Mouse (Mus musculus): Measurements from ENCODE around the gene Gpr26. TPM values are rescaled to one million over a fixed set of nuclear protein-coding genes. Genes with fewer than 3 reads are reported as not detected.

Gpr26 gene
- not detected for polyA plus RNA-seq (2012; fragmentation: generic; extraction: Trizol)
- long read RNA-seq, experiment 1: 0 reads
- long read RNA-seq, experiment 2: 0 reads

- H3ac ChIP-seq (ENCODE audit: control insufficient read depth, insufficient read length, low read depth): no peak within 1 kb of the TSS
- TF ChIP-seq CTCF (IDR thresholded peaks at IDR 0.05; ENCODE audit: control insufficient read depth, insufficient read depth, insufficient read length) (no peak), MYOG (IDR thresholded peaks at IDR 0.05; ENCODE audit: control insufficient read depth, extremely low read depth, insufficient read length) (no peak), MAX (IDR thresholded peaks at IDR 0.05) (no peak), MYOD1 (IDR thresholded peaks at IDR 0.05; ENCODE audit: control insufficient read depth, insufficient read length, low read depth) (no peak)
- H3K79me2 ChIP-seq (ENCODE audit: control insufficient read depth, insufficient read depth): no peaks in the 10 kb centered on the region
- H3K36me3 ChIP-seq (ENCODE audit: control insufficient read depth, insufficient read depth): no peaks in the 10 kb centered on the region
- no peaks in the 10 kb centered on the region for H3K79me3 ChIP-seq (ENCODE audit: low read depth)
- peaks cover 17% of the 10 kb centered on the region for H3K27me3 ChIP-seq (ENCODE audit: control insufficient read depth, insufficient read depth, insufficient read length)
- no peak within 1 kb of the TSS for H3K4me3 ChIP-seq (ENCODE audit: insufficient read depth, poor library complexity, severe bottlenecking)
Observed at GRCm38 (mm10) chr7:131966023-131966915, at the start of gene Gpr26. TSS of gene Gpr26 (plus strand) at chr7:131966460.

GRCm38 (mm10) chr7:131917384-131917783, 48.9 kb upstream of the Gpr26 start:
- Histone ChIP-seq H3K4me3 (ENCODE audit: insufficient read depth, poor library complexity, severe bottlenecking) (no peak overlapping the region), H3ac (ENCODE audit: control insufficient read depth, insufficient read length, low read depth) (no peak overlapping the region), H3K36me3 (ENCODE audit: control insufficient read depth, insufficient read depth) (no peaks in the 10 kb centered on the region), H3K27me3 (ENCODE audit: control insufficient read depth, insufficient read depth, insufficient read length) (no peaks in the 10 kb centered on the region), H3K79me3 (ENCODE audit: low read depth) (no peaks in the 10 kb centered on the region), H3K79me2 (ENCODE audit: control insufficient read depth, insufficient read depth) (no peaks in the 10 kb centered on the region)
- TF ChIP-seq CEBPB (IDR thresholded peaks at IDR 0.05; ENCODE audit: low read depth) (no peak), CTCF (IDR thresholded peaks at IDR 0.05; ENCODE audit: control insufficient read depth, insufficient read depth, insufficient read length) (no peak), MYOG (IDR thresholded peaks at IDR 0.05; ENCODE audit: control insufficient read depth, extremely low read depth, insufficient read length) (no peak), FOSL1 (IDR thresholded peaks at IDR 0.05; ENCODE audit: insufficient read depth, low read length, poor library complexity, severe bottlenecking) (no peak), MAX (IDR thresholded peaks at IDR 0.05) (no peak), USF1 (IDR thresholded peaks at IDR 0.05; ENCODE audit: low read depth) (no peak), MYOD1 (IDR thresholded peaks at IDR 0.05; ENCODE audit: control insufficient read depth, insufficient read length, low read depth) (no peak)

- Histone ChIP-seq H3K79me3 (ENCODE audit: low read depth) (no peaks in the 10 kb centered on the region), H3ac (ENCODE audit: control insufficient read depth, insufficient read length, low read depth) (no peak overlapping the region), H3K36me3 (ENCODE audit: control insufficient read depth, insufficient read depth) (no peaks in the 10 kb centered on the region), H3K4me3 (ENCODE audit: insufficient read depth, poor library complexity, severe bottlenecking) (no peak overlapping the region), H3K79me2 (ENCODE audit: control insufficient read depth, insufficient read depth) (no peaks in the 10 kb centered on the region), H3K27me3 (ENCODE audit: control insufficient read depth, insufficient read depth, insufficient read length) (no peaks in the 10 kb centered on the region)
- TF ChIP-seq MYOG (IDR thresholded peaks at IDR 0.05; ENCODE audit: control insufficient read depth, extremely low read depth, insufficient read length): no peak
Observed at GRCm38 (mm10) chr7:131927288-131928050, 38.8 kb upstream of the Gpr26 start.

GRCm38 (mm10) chr7:131937611-131938010, 28.6 kb upstream of the Gpr26 start:
- H3K79me2 ChIP-seq (ENCODE audit: control insufficient read depth, insufficient read depth): no peaks in the 10 kb centered on the region
- no peak overlapping the region for H3ac ChIP-seq (ENCODE audit: control insufficient read depth, insufficient read length, low read depth)
- no peaks in the 10 kb centered on the region for H3K36me3 ChIP-seq (ENCODE audit: control insufficient read depth, insufficient read depth)
- TF ChIP-seq MYOD1 (IDR thresholded peaks at IDR 0.05; ENCODE audit: control insufficient read depth, insufficient read length, low read depth): no peak
- no peak for TF ChIP-seq FOSL1 (IDR thresholded peaks at IDR 0.05; ENCODE audit: insufficient read depth, low read length, poor library complexity, severe bottlenecking)
- no peak for TF ChIP-seq MAX (IDR thresholded peaks at IDR 0.05)
- H3K4me3 ChIP-seq (ENCODE audit: insufficient read depth, poor library complexity, severe bottlenecking): no peak overlapping the region
- H3K27me3 ChIP-seq (ENCODE audit: control insufficient read depth, insufficient read depth, insufficient read length): no peaks in the 10 kb centered on the region
- no peaks in the 10 kb centered on the region for H3K79me3 ChIP-seq (ENCODE audit: low read depth)

- Histone ChIP-seq H3ac (ENCODE audit: control insufficient read depth, insufficient read length, low read depth) (no peak overlapping the region), H3K79me3 (ENCODE audit: low read depth) (no peaks in the 10 kb centered on the region), H3K27me3 (ENCODE audit: control insufficient read depth, insufficient read depth, insufficient read length) (no peaks in the 10 kb centered on the region), H3K79me2 (ENCODE audit: control insufficient read depth, insufficient read depth) (no peaks in the 10 kb centered on the region), H3K36me3 (ENCODE audit: control insufficient read depth, insufficient read depth) (no peaks in the 10 kb centered on the region), H3K4me3 (ENCODE audit: insufficient read depth, poor library complexity, severe bottlenecking) (no peak overlapping the region)
- TF ChIP-seq CTCF (IDR thresholded peaks at IDR 0.05; ENCODE audit: control insufficient read depth, insufficient read depth, insufficient read length) (no peak), MYOD1 (IDR thresholded peaks at IDR 0.05; ENCODE audit: control insufficient read depth, insufficient read length, low read depth) (no peak), MAX (IDR thresholded peaks at IDR 0.05) (no peak), FOSL1 (IDR thresholded peaks at IDR 0.05; ENCODE audit: insufficient read depth, low read length, poor library complexity, severe bottlenecking) (no peak), MYOG (IDR thresholded peaks at IDR 0.05; ENCODE audit: control insufficient read depth, extremely low read depth, insufficient read length) (no peak), USF1 (IDR thresholded peaks at IDR 0.05; ENCODE audit: low read depth) (no peak), CEBPB (IDR thresholded peaks at IDR 0.05; ENCODE audit: low read depth) (no peak)
Observed at GRCm38 (mm10) chr7:131951131-131951530, 15.1 kb upstream of the Gpr26 start.
